Mouse (Mus musculus) CH12.LX (cell line): ENCODE results near the gene Fchsd2. TPM values are rescaled to one million over a fixed set of nuclear protein-coding genes. Genes with fewer than 3 reads are reported as not detected.

Experiments
- DNase-seq: peaks from one replicate; pipeline ENCODE4 v3.0.0-alpha.2; 2013; ENCODE audit errors: extremely low read depth
- H3K27ac ChIP-seq: 2 replicates; pipeline ENCODE4 v1.5.1; 2012; ENCODE audit warnings: low read depth, mild to moderate bottlenecking, control low read depth, moderate library complexity; ENCODE audit not compliant: insufficient read depth
- H3K27me3 ChIP-seq: replicated peaks from 2 replicates; pipeline ENCODE3; 2012; ENCODE audit warnings: inconsistent platforms
- H3K36me3 ChIP-seq, 2 experiments: replicated peaks in 1 of 2; 2 replicates each; pipeline versions ENCODE3 to v1.6.1; 2012; ENCODE audit warnings: inconsistent platforms in 1 of 2, low read length in 1 of 2, mild to moderate bottlenecking in 1 of 2, mixed read lengths in 1 of 2, moderate library complexity in 1 of 2; ENCODE audit not compliant: control insufficient read depth in 1 of 2, insufficient read depth in 1 of 2
- H3K4me1 ChIP-seq, 2 experiments: 2 replicates each; pipeline ENCODE4 v1.6.1; 2012; ENCODE audit warnings: inconsistent platforms in 1 of 2, moderate library complexity in 1 of 2; ENCODE audit not compliant: insufficient read depth in 2 of 2, control insufficient read depth in 1 of 2
- H3K4me2 ChIP-seq: 2 replicates; pipeline ENCODE4 v1.6.1; 2012; ENCODE audit warnings: low read depth, mild to moderate bottlenecking, control low read depth; ENCODE audit not compliant: poor library complexity, insufficient read depth, severe bottlenecking
- H3K4me3 ChIP-seq, 3 experiments: fragments of 150-350 bp in 1 of 3; sonication (generic) in 1 of 3; replicated peaks in 1 of 3; 2 replicates each; pipeline versions ENCODE3 to v1.5.1; 2011 to 2012; ENCODE audit warnings: low read depth in 2 of 3, low read length in 2 of 3, mild to moderate bottlenecking in 2 of 3, moderate library complexity in 2 of 3, control low read depth in 1 of 3, improper control_type of control experiment in 1 of 3, inconsistent platforms in 1 of 3, mixed read lengths in 1 of 3; ENCODE audit not compliant: poor library complexity in 1 of 3
- H3K79me2 ChIP-seq: replicated peaks from 2 replicates; pipeline ENCODE4 v1.6.1; 2012; ENCODE audit warnings: mild to moderate bottlenecking, moderate library complexity; ENCODE audit not compliant: control insufficient read depth, poor library complexity, insufficient read depth, severe bottlenecking; ENCODE audit errors: extremely low read depth
- H3K9ac ChIP-seq: 2 replicates; pipeline ENCODE4 v1.6.1; 2012; ENCODE audit warnings: low read depth, mild to moderate bottlenecking, control low read depth, moderate library complexity; ENCODE audit not compliant: insufficient read depth
- H3K9me3 ChIP-seq: replicated peaks from 2 replicates; pipeline ENCODE3; 2012; ENCODE audit warnings: low read length, inconsistent platforms, mixed read lengths
- CHD2 ChIP-seq: IDR thresholded peaks from 2 replicates; pipeline ENCODE4 v1.6.1; 2011; ENCODE audit warnings: low read length, improper control_type of control experiment
- E2F4 ChIP-seq: IDR thresholded peaks from 2 replicates; pipeline ENCODE4 v1.6.1; 2011; ENCODE audit warnings: low read depth, low read length, improper control_type of control experiment; ENCODE audit not compliant: insufficient replicate concordance
- ETS1 ChIP-seq: conservative IDR thresholded peaks from 2 replicates; pipeline ENCODE4 v1.6.1; 2012; ENCODE audit warnings: low read depth, mild to moderate bottlenecking, inconsistent platforms, low read length, improper control_type of control experiment, moderate library complexity
- MEF2A ChIP-seq: IDR thresholded peaks from 2 replicates; pipeline ENCODE4 v1.6.1; 2014; ENCODE audit warnings: low read depth, mild to moderate bottlenecking, inconsistent platforms, low read length, improper control_type of control experiment, borderline replicate concordance
- MXI1 ChIP-seq: IDR thresholded peaks from 2 replicates; pipeline ENCODE4 v1.6.1; 2011; ENCODE audit warnings: mild to moderate bottlenecking, low read depth, low read length, improper control_type of control experiment
- MYC ChIP-seq: IDR thresholded peaks from 2 replicates; pipeline ENCODE4 v1.6.1; 2011; ENCODE audit warnings: low read depth, mild to moderate bottlenecking, improper control_type of control experiment, low read length
- NELFE ChIP-seq: IDR thresholded peaks from 2 replicates; pipeline ENCODE4 v1.6.1; 2011; ENCODE audit warnings: low read depth, low read length, improper control_type of control experiment
- RCOR1 ChIP-seq: conservative IDR thresholded peaks from 2 replicates; pipeline ENCODE4 v1.6.1; 2012; ENCODE audit warnings: low read depth, mild to moderate bottlenecking, inconsistent platforms, low read length, improper control_type of control experiment
- ZKSCAN1 ChIP-seq: IDR thresholded peaks from 2 replicates; pipeline ENCODE4 v1.6.1; 2012; ENCODE audit warnings: low read depth, inconsistent platforms, low read length, improper control_type of control experiment, borderline replicate concordance
- ZNF384 ChIP-seq: IDR thresholded peaks from 2 replicates; pipeline ENCODE4 v1.6.1; 2012; ENCODE audit warnings: low read depth, low read length, improper control_type of control experiment, inconsistent platforms
- dilution Hi-C: fragments of 300-500 bp; cut with MboI; formaldehyde crosslinking; loops from 2 replicates; pipeline ENCODE4 v1.14.3; 2020; ENCODE audit warnings: low sequenced_read_pairs; ENCODE audit not compliant: extremely low pct_unique_long_range_greater_than_20kb, extremely low pct_ligation_motif_present
- in situ Hi-C: fragments of 300-500 bp; cut with MboI; formaldehyde crosslinking; loops from 3 replicates; pipeline ENCODE4 v1.14.3; 2019; ENCODE audit warnings: low sequenced_read_pairs, low pct_ligation_motif_present, low pct_unique_long_range_greater_than_20kb, mixed read lengths
- polyA plus RNA-seq: library from polyadenylated mRNA; unstranded; fragments of >175 nt; gene quantifications from 2 replicates; pipeline ENCODE4 v1.2.1, GENCODE M21; 2012; ENCODE audit warnings: low read depth; ENCODE audit not compliant: insufficient read length
- total RNA-seq, 2 experiments: library from RNA; depleted of rRNA; stranded (reverse); fragments of 300-350 nt in 1 of 2; fragments of >200 nt in 1 of 2; gene quantifications; 2 replicates each; pipeline ENCODE4 v1.2.3; 2012 to 2014

Gene Fchsd2
- total and polyA plus RNA-seq, 3 experiments = 23.8 to 38.2 (median 25.5) TPM

GRCm38 (mm10) chr7:101236712-101237473 is 144.2 kb downstream of the Fchsd2 start:
- no peaks in the 10 kb centered on the region for H3K9me3 ChIP-seq
- H3K27ac ChIP-seq = no peak overlapping the region
- H3K36me3 ChIP-seq = peaks cover 22 to 53% of the 10 kb centered on the region in 2 experiments
- no peak overlapping the region for H3K4me3 ChIP-seq
- no peak overlapping the region for H3K4me2 ChIP-seq
- peaks cover 5% of the 10 kb centered on the region for H3K79me2 ChIP-seq
- no peaks in the 10 kb centered on the region for H3K27me3 ChIP-seq
- no peak overlapping the region for H3K9ac ChIP-seq
- dilution Hi-C loops = no loop called here
- no peak for TF ChIP-seq MXI1
- no peak for TF ChIP-seq RCOR1
- TF ChIP-seq E2F4 = no peak
- no peak for TF ChIP-seq MYC
- TF ChIP-seq MEF2A = no peak
- no peak for TF ChIP-seq ZKSCAN1
- H3K4me1 ChIP-seq = peaks cover 0 to 17% of the 10 kb centered on the region in 2 experiments; a peak in 2 of 4 replicates
- in situ Hi-C loops = no loop called here
- no peak for DNase-seq

- Histone ChIP-seq H3K79me2 (no peaks in the 10 kb centered on the region), H3K9ac (no peak overlapping the region), H3K27me3 (no peaks in the 10 kb centered on the region), H3K4me2 (no peak overlapping the region), H3K36me3 (peaks cover 30 to 67% of the 10 kb centered on the region in 2 experiments), H3K4me3 (no peak overlapping the region), H3K27ac (no peak overlapping the region), H3K4me1 (peaks cover 6 to 17% of the 10 kb centered on the region in 2 experiments; a peak in 3 of 4 replicates), H3K9me3 (no peaks in the 10 kb centered on the region)
- in situ Hi-C loops = no loop called here
- DNase-seq = no peak
- dilution Hi-C loops = no loop called here
- TF ChIP-seq ETS1 (no peak), E2F4 (no peak)
Observed at GRCm38 (mm10) chr7:101248760-101249159, 156.1 kb downstream of the Fchsd2 start.

DNA sequence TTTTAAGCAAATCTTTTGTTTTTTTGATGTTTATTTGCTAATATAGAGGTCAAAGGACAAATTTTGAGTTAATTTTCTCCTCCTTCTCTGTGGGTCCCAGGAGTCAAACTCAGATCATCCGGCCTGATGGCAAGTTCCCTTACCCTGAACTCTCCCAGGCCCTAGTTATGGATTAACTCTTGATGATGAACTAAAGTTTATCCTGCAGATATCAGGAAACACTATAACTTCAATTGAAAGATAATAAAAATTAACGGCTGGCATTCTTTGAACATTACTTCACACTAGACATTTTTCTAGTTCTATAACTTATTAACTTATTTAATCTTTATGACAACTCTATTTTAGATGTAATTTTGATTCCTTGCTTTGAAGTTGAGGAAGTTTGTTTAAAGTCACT is 156.5 kb downstream of the Fchsd2 start:
- Histone ChIP-seq H3K9ac (no peak overlapping the region), H3K36me3 (peaks cover 26 to 64% of the 10 kb centered on the region in 2 experiments), H3K27me3 (no peaks in the 10 kb centered on the region), H3K9me3 (no peaks in the 10 kb centered on the region), H3K4me3 (no peak overlapping the region), H3K79me2 (no peaks in the 10 kb centered on the region), H3K27ac (no peak overlapping the region), H3K4me1 (peaks cover 6 to 17% of the 10 kb centered on the region in 2 experiments; a peak in 3 of 4 replicates), H3K4me2 (no peak overlapping the region)
- TF ChIP-seq CHD2 = no peak
- TF ChIP-seq ZNF384 = no peak
- no peak for TF ChIP-seq NELFE
- in situ Hi-C loops (no loop called here), dilution Hi-C loops (no loop called here)
- no peak for DNase-seq
